Mouse (Mus musculus) gastrocnemius, postnatal 4 days (tissue): ENCODE results near the gene Stat5b. TPM values are rescaled to one million over a fixed set of nuclear protein-coding genes. Genes with fewer than 3 reads are reported as not detected.

Experiments
- DNase-seq, 2 experiments: peaks; one replicate each; pipeline ENCODE4 v3.0.0; 2021 to 2022; ENCODE audit warnings: low spot score in 2 of 2, mixed read lengths in 2 of 2
- total RNA-seq, 2 experiments: library from RNA; stranded (reverse); gene quantifications; 2 replicates each; pipeline ENCODE4 v1.2.3; 2021

Stat5b gene
- total RNA-seq, 2 experiments from 2014 or later, result 76.1 to 90.4 TPM

DNA sequence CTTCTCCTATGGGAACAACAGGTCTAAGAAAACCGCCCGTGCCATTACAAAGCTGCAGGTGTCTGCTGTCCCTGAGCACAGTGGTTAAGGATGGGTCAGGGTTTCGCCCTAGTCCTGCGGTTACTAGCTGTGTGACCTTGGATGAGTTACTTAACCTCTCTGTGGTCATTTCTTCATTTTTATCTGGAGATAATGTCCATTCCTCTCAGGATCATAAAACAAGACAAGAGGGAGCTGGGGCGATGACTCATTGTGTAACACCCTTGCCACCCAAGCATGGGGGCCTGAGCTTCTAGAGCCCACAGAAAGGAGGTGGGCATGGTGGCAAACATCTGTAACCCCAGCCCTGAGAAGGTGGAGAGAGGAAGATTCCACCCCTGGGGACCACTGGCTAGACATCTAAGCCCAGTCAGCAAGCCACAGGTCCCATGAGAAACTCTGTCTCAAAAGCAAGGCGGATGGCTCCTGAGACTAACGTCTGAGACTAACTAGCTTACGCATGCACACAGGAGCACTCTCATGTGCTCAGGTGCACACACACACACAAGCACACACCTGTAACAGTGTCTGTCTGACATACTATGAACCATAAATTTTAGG, 7.4 kb downstream of the Stat5b start:
- DNase-seq, result no peak

DNA sequence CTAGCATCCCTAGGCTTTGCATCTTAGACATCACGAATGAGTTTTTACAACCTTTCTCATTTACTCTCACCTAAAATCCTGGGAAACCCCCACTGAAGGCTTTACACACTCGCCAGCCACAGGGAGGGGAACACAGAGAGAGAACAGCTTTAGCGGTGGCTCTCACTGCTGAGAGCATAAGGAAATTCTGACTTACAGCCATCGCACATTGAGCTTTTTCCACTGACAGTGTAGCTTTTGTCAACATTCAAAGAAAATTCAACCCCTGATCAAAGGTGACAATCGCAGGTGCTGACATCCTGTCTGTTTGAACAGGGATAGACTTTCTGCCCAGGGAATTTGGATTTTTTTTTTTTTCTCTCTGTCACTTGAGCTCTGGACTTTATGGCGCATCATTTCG, 8.5 kb downstream of the Stat5b start:
- DNase-seq, result no peak

- DNase-seq, result no peak
Measured at GRCm38 (mm10) chr11:100840866-100841265, 9.7 kb downstream of the Stat5b start.

DNA sequence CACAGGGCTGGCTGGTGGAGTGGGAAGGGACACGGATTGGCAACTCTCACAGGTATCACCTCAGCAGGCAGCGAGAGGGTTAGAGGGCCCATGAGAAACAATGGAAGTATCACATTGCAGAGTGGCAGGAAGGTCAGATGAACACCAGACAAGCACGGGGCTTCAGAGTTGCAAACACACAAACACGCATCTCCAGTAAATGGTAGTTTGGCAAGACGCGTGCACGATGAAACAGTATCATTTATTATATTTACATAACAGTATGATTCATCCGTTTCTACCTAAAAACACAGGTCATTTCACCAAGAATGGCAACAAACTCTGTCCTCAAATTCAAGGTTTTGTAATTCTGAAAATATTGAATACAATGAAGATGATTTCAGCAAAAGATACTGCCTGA, 11.0 kb downstream of the Stat5b start:
- no peak for DNase-seq

DNA sequence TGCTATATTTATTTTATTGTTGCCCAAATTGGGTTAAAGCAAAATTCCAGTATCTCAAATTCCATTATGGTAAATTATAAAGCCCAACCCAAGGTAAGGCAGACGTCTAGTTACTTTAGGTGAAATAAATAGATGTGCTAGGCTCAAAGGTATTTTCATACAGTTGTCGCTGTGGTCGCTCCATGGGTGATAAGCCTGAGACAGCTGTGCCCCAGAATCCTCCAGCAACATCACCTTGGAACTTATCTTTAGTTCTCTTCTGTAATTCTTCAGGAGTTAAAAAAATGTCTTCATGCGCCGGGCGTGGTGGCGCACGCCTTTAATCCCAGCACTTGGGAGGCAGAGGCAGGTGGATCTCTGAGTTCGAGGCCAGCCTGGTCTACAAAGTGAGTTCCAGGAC, 11.6 kb downstream of the Stat5b start:
- no peak for DNase-seq

- no peak for DNase-seq
Measured at GRCm38 (mm10) chr11:100836923-100837702, 13.4 kb downstream of the Stat5b start.

DNA sequence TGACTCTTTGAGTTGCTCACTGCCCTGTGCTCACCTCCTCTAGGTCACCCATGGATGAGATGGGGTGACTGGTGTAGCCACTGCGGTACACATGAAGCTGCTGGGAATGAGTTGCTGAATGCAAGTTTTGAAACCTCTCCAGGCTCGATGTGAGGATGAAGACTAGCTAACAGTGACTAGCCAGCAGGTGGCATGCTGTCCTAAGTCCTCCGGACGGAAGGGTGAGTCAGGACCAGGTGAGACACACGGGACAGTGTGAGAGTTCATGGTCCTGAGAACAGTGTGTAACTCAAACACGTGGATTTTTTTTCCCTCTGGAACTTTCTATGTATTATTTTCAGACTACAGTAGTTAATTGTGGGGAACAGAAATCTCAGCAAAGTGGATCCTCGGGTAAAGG, 17.1 kb downstream of the Stat5b start:
- no peak for DNase-seq

GRCm38 (mm10) chr11:100831396-100831795, 19.1 kb downstream of the Stat5b start:
- DNase-seq, result no peak

- DNase-seq, result no peak
Measured at GRCm38 (mm10) chr11:100829691-100830090, 20.8 kb downstream of the Stat5b start.

DNA sequence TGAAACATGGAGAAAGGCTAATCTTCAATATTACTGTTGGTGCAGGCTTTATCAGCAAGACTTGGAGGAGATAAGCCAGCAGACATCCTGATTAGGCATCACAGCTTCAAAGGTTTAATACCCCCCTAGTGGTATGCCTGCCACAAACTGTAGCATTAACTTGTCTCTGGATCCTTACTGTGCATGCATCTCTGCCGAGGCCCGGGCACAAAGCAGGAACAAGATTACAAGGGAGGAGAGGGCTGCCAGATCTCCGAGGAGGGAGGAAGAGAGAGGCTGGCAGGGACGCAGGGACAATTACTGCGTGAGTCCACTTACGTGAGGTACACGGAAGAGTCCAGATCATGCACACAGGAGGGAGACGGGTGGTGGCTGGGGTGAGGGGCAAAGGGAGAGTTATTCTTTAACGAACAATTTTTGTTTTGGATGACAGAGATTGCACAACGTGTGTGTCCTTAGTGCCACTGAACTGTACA, 21.8 kb downstream of the Stat5b start:
- no peak for DNase-seq

- DNase-seq, result no peak
Measured at GRCm38 (mm10) chr11:100826161-100826866, 24.2 kb downstream of the Stat5b start.

DNA sequence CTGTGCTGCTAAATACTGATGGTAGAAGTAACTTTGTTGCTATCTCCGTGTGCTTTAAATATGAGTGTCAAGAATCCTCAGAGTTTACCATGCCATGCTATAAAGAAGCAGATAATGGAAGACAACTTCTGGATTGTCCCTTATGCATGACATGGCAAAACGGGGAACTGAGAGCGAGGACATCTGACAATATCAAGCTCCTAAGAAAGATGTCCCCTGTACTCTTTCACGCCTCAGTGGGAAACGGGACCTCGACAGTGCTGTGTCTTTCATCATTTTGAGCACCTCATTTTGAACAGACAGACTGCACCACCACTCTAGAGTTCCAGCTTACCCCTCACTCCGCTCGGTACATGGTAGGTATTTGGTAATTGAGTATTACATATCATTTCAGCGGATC, 25.1 kb downstream of the Stat5b start:
- no peak for DNase-seq

- DNase-seq, result no peak
Measured at GRCm38 (mm10) chr11:100824496-100824895, 26.0 kb downstream of the Stat5b start.

DNA sequence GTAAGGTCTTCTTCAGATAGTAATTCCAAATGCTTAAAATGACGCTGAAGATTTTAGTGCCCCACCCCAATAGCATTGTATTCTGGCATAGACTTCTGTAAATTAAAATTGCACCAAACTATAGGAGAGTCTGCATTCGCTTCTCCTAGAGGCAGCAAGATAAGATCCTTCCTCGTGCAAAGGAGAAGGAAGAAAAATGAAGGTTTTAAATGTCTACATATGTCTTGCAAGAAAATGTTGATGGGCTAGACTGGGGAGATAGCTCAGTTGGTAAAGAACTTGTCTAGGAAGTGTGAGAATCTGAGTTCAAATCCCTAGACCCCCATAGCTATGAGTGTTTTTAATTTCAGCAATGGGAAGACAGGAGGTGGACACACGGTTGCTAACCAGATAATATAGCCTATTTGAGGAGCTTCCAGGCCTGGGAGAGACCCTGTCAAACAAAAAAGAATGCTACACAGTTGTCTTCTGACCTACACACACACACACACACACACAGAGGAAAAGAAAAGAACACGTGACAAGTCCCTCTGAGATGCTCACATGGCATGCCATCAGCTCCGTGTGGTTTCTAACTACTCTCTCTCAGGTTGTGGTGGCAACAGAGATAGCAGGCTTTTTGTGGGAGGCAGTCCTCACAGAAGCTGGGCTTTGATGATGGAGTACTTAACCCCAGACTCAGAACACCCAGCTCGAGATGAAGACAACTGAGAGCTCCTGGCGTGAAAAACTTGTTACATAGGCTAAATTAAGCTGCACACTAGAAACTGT, 26.8 kb downstream of the Stat5b start:
- no peak for DNase-seq

DNA sequence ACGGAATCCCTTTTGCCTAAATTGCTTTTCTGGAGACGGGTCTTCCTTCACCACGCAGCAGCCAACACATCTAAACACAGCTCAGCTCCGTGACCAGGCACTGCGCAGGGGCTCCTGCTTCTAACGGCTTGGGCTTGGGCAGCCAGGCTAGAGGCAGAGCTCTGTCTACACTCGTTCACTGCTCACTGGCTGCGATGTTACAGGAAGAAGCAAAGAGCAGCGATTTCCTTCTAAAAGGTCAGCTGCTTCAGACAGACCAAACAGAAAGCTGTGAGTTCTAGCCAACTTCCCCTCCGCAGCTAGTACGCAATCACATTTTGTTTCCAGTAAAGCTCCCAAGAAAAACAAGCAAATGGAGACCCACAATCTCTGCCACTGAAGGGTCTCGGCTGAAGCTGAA, 28.2 kb downstream of the Stat5b start:
- DNase-seq, result no peak

GRCm38 (mm10) chr11:100821605-100822220, 28.8 kb downstream of the Stat5b start:
- no peak for DNase-seq

GRCm38 (mm10) chr11:100820047-100820446, 30.5 kb downstream of the Stat5b start:
- no peak for DNase-seq

DNA sequence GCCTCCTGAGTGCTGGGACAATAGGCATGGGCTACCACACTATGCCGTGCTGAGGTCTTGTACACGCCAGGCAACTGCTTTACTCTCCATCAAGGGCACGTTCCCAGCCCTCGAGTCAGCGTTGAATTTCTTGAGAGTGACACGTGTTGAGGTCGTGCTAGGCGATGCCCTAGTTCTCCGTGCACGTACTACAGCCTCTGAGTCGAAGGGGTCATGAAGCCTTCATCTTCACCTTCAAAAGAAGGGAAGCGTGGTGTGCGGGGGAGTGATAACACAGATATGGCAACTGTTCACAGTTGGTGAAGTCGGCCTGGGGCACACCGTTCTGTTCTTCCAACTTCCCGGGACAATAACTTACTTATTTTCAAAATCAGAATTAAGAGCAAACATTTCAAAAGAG, 30.9 kb downstream of the Stat5b start:
- no peak for DNase-seq

DNA sequence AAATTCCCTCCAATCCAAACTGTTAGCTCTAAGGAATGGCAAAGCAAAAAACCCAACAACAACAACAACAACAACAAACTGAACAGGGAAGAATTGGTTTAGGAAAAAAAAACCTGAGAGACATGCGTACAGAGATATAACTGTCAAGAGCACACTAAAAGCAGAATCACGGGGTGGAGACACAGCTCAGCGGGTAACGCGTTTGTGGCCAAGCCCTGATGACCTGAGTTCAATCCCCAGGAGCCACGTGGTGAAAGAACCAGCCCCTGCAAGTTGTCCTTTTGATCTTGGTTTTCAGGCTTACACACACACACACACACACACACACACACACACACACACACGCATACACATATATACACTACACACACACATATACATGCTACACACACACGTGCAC, 31.5 kb downstream of the Stat5b start:
- no peak for DNase-seq

DNA sequence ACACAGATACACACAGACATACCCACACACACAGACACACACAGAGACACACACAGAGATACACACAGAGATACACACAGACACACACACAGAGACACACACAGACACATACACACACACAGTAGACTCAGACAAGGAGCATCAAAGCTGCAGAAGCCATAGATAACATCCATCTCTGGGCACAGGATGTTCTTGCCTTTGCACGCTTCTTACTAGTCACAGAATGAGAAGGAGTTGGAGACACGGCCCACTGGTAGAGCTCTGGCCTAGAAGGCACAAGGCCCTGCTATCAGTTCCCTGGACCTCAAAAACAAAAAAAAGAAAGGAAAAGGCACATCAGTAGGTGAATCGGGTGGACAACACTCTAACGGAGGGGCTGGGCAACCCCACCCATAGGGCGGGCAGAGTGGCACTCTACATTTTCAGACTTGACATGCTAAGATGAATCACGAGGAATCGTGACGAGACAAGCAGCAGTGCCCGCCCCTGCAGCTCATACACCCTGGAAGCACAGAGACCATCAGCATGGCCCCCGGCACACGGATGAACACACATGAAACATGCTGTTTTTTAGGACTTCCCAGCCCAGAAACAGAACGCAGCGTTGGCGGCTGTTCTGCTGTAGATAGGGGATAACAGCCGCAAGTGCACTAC, 32.0 kb downstream of the Stat5b start:
- DNase-seq, result no peak
